8 mouse cellular contexts compared by ENCODE assay signal in genomic region chr12:85485890-85486765, GRCm38 (mm10). TPM values are rescaled to one million over a fixed set of nuclear protein-coding genes. Genes with fewer than 3 reads are reported as not detected.
DNase-seq lines count a peak whose midpoint lies in the region; ATAC-seq lines count a peak whose summit lies in the region.

No protein-coding gene starts in this region.

- H3K4me1 ChIP-seq in hindbrain, embryonic 14.5 days (replicated peaks; ENCODE audit: control insufficient read depth, insufficient read depth, low read length): peaks cover 11% of the 10 kb centered on the region

- H3K4me2 ChIP-seq in hindbrain, embryonic 14.5 days (replicated peaks): peak overlapping the region; percentile 64

- peak overlapping the region; percentile 63 for H3K9ac ChIP-seq in hindbrain, embryonic 14.5 days

- peak overlapping the region; percentile 56 for H3K4me3 ChIP-seq in hindbrain, embryonic 14.5 days (replicated peaks; ENCODE audit: low read length)

- peak; percentile 95 for ATAC-seq in hindbrain, embryonic 14.5 days (ENCODE audit: low FRiP score)

- H3K27me3 ChIP-seq in hindbrain, embryonic 14.5 days (ENCODE audit: control insufficient read depth, insufficient read depth, low read length): no peaks in the 10 kb centered on the region; the same call in 1 of the 2 replicates

- 0% methylated on average over 52 of the region's 52 CpGs for WGBS in hindbrain, embryonic 14.5 days

- H3K9me3 ChIP-seq in hindbrain, embryonic 14.5 days (ENCODE audit: control insufficient read depth, low read length): no peaks in the 10 kb centered on the region

- peak overlapping the region; percentile 78 for H3K27ac ChIP-seq in hindbrain, embryonic 14.5 days

- no peaks in the 10 kb centered on the region for H3K36me3 ChIP-seq in hindbrain, embryonic 14.5 days (replicated peaks; ENCODE audit: control insufficient read depth, insufficient read depth)

- peak; percentile 92 for DNase-seq in R1 (ENCODE audit: low read depth, low spot score)
- DNase-seq in cerebellum, postnatal 14 days: peak; percentile 95 to 97
- peak; percentile 80 to 91 for DNase-seq in frontal cortex, postnatal 25 days (ENCODE audit: low spot score in 2 of 2)
- peak; percentile 96 for DNase-seq in hindbrain, embryonic 14.5 days (ENCODE audit: low spot score)
- peak; percentile 95 for DNase-seq in layer of hippocampus, postnatal 36 days
- peak; percentile 96 for DNase-seq in lung, postnatal 25 days (ENCODE audit: low spot score)
- DNase-seq in retina, adult 2 months (ENCODE audit: low read depth, low spot score): peak; percentile 95
- DNase-seq in thymus, postnatal 36 days: peak; percentile 96

RNA-seq across cellular contexts. Expression of gene Fos, which starts 12.4 kb away (rescaled TPM):
- polyA plus RNA-seq in hindbrain, embryonic 14.5 days (2014; fragmentation: Nextera tagmentation; extraction: Ambion mirVana): 2.7 and 3.4 TPM in 2 replicates
- 10 to 100 TPM; 14.6 to 17.2 TPM for total RNA-seq in layer of hippocampus, postnatal 36 days (2021)

Comparison
In these comparisons a context has a peak if more than half of its experiments do, and no peak if none do; other contexts are left out.
1. Peak in every context shown above with its lines: DNase-seq, ATAC-seq, H3K4me3 ChIP-seq and H3K27ac ChIP-seq.